Mouse (Mus musculus) gastrocnemius, postnatal 36 days (tissue): ENCODE measurements around the gene Hist1h2bf. TPM values are rescaled to one million over a fixed set of nuclear protein-coding genes. Genes with fewer than 3 reads are reported as not detected.
"Not testable (repeated sequence)": the region's sequence is repeated elsewhere in the genome, so short reads cannot be mapped to it uniquely, and the experiment has no call there.

ENCODE experiments used
- DNase-seq, 2 experiments: peaks; one replicate each; pipeline ENCODE4 v3.0.0; 2022
- intact Hi-C: fragments of 180-260 bp; cut with DNase I; formaldehyde crosslinking; loops from one replicate; pipeline ENCODE4 v1.15.1; 2025
- long read RNA-seq, 2 experiments: library from polyadenylated mRNA; stranded (forward); transcript quantifications; one replicate each; pipeline ENCODE4 v2.0.0; 2021
- total RNA-seq, 2 experiments: library from RNA; stranded (reverse); gene quantifications; 2 replicates each; pipeline ENCODE4 v1.2.3; 2021

The Hist1h2bf gene
- 1 to 10 TPM; 7.5 to 8.5 TPM for total RNA-seq
- long read RNA-seq, experiment 1: 0 reads
- long read RNA-seq, experiment 2: 0 reads

DNA sequence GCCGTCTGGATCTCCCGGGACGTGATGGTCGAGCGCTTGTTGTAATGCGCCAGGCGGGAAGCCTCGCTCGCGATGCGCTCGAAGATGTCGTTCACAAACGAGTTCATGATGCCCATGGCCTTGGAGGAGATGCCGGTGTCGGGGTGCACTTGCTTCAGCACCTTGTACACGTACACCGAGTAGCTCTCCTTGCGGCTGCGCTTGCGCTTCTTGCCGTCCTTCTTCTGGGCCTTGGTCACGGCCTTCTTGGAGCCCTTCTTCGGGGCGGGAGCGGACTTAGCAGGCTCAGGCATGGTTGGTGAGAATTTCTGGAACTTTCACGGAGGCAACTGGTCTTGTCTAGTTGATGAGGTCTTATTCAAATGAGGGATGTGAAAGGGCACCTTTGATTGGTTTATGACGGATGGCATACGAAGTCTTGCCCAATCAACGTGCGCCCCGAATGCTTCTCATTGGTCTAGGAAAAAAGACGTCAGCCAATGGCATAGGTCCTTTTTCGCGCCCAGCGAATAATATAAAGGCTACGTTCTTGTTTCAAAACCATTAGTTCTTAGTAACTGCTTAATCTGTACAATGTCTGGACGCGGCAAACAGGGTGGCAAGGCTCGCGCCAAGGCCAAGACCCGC is at the start of gene Hist1h2bf, which contains the start of gene Hist1h2ad:
TSS of gene Hist1h2bf (minus strand) at position 299 of the 627 bp plus-strand sequence.
TSS of gene Hist1h2ad (plus strand) at position 484 of the 627 bp plus-strand sequence.
- intact Hi-C loops: not testable (repeated sequence)
- DNase-seq: peak; percentile 68 to 71

DNA sequence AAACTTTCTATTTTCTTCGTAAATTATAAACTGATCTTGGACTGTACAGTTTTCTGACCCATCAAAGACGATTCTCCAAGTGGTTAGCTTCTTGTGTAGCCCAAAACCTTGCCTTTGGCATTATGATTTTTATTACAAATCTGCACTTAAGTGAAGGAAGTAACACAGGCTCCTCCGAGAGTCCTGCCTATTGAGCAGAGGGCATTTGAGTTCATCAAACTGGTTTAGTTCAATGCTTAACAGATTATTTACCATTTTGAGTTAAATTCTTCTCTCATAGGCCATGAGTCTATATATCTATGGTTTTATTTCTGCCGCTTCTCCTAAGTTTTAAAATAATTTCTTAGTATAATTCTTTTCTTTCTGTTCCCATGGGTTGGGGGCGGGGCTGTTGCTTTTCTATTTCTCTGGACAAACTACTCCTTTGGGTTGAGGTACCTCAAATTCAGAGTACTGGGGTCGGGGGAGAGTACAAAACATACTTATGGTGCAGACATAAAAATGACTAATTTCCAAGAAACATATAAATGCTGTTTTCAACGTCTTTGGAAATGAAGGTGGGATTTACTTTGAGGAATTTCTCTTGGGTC is 49.0 kb upstream of the Hist1h2bf start:
- no peak for DNase-seq
- intact Hi-C loops: loop anchor here (5.0 to 10.0 kb wide), 2 partner anchors 74 to 112 kb away; partner anchors contain the start of genes Hist1h1c, Hist1h1t and Hist1h4c

DNA sequence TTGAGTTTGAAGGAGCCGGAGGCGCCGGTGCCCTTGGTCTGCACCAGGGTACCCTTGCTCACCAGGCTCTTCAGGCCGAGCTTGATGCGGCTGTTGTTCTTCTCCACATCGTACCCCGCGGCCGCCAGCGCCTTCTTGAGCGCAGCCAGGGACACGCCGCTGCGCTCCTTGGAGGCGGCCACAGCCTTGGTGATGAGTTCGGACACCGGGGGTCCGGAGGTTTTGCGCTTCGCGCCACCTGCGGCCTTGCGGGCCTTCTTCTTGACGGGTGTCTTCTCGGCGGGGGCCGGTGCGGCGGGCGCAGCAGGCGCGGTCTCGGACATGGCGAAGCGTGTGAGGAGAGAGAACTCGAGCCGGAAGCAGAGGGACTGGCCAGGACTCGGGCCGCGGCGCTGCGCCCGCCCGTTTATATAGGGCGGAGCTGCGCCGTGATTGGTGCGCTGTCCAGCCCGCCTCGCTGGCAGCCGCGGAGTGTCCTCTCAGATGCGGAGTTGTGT is 48.2 kb upstream of the Hist1h2bf start, which contains the start of gene Hist1h1e:
TSS of gene Hist1h1e (minus strand) at position 384 of the 497 bp plus-strand sequence.
- intact Hi-C loops: loop anchor here (5.0 to 10.0 kb wide), 2 partner anchors 75 to 113 kb away; partner anchors contain the start of genes Hist1h1c, Hist1h1t and Hist1h4c
- peak; percentile 84 to 85 for DNase-seq

DNA sequence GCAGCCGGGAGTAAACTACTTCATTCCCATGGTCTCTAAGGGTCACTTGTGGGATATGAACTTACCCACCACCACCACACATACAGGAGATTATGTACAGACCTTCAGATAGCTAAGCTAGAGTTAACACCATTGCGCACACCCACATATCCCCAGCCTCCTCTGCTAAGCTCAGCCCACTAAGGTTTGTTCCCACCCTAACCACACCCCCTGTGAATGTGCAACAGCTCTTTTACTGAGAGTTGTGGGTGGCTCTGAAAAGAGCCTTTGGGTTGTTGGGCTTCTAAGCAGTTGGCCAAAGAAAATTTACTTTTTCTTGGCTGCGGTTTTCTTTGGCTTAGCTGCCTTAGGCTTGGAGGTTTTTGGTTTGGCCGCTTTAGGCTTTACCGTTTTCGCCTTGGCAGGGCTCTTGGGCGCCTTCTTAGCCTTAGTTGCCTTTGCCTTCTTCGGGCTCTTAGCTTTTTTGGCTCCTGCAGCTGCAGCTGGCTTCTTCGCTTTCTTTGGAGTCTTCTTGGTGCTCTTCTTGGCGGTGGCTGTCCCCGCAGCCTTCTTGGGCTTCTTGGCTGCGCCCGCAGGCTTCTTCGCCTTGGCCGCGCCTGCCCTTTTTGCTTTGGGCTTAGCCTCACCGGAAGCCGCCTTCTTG is 47.7 kb upstream of the Hist1h2bf start:
- intact Hi-C loops: loop anchor here (1.0 to 10.0 kb wide), 3 partner anchors 39 to 113 kb away; partner anchors contain the start of genes Hist1h1c, Hist1h1t and Hist1h4c
- peak; percentile 34 to 51 for DNase-seq

DNA sequence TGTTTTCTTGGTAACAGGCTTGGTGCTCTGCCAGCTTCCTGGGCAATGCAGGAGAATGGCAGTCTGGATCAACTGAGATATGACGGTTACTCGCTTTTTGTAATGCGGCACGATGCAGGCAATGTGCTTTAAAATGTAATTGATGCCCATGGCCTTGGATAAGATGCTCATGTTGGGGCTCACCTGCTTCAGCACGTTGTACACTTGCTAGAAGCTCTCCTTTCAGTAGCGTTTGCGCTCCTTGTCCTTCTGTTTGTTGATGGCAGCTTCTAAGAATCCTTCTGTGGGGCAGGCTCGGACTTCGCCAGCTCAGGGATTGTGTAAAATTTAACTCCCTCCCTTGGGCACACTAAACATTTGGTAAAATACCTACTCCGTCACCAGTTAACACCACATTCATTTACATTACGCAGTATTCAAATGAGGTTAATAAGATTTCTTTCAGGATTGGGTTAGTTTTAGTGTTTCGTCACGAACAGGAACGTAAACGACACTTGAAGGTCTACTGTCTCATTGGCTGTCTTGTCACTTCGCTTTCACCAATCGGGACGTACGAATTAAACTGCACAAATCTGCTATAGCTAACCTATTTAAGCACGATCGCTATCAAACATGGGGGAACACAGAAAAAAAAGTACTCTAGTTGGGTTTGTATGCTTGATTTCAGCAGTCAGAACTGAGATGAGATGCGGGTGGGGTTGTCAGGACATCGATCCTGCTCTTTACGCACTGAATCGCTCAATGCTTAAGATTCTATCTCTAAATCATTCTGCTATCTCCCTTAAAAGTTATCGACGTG is 46.9 kb upstream of the Hist1h2bf start, which contains the start of gene Hist1h2be:
TSS of gene Hist1h2be (minus strand) at position 392 of the 799 bp plus-strand sequence.
- intact Hi-C loops: loop anchor here (1.0 to 10.0 kb wide), 3 partner anchors 39 to 114 kb away; partner anchors contain the start of genes Hist1h1c, Hist1h1t and Hist1h4c
- DNase-seq: peak; percentile 4 to 53

DNA sequence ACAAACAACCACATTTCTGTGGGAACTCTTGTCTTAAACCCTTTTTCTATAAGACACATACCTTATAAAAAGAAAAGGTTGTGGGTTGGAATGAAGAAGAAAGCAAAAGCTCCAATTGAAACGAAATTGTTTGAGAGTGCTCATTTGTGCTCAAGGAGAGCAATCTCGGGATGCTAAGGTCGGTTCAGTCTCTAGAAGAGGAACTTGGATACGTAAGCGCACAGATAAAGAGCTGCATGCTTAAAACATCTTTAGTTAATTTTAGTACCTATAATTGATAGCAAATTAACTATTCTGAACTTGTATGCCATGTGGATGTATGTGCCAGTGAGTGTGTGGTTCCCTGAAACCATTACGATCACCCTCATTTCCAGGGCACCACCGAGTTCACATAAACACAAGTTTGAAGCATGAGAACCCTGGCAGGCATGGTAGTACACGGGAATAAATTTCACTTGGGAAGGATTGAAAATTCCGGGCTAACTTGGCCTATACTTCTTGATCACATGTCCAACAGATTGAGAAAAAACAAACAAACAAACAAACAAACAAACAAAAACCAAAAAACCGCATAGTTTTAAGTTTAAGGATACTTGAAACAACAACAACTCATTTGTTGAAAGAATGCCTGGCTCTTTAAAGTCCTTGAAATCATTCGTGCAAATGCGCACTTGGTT is 46.2 kb upstream of the Hist1h2bf start:
- DNase-seq: no peak
- intact Hi-C loops: loop anchor here (5.0 to 10.0 kb wide), 2 partner anchors 77 to 115 kb away; partner anchors contain the start of genes Hist1h1c, Hist1h1t and Hist1h4c

DNA sequence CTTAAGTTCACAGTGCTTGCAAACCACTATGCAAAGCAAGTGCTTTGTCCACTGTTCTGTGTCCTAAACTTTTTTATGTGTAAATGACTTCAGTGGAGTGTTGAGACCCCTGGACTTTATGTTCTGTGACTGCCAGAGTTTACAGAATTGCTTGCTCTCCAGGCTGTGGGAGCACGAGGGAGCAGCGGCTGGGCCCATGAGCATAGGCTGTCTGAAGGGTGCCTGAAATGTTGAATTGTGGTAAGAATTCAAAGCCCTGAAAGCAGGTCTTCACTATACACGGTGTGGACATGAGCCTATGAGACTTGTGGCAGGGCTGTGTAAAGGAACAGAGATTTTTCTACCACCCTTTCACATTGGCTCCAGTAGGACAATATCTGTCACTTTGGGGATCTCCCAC is 37.6 kb upstream of the Hist1h2bf start:
- no peak for DNase-seq
- intact Hi-C loops: loop anchor here (10.0 kb wide), 1 partner anchor 1787 kb away; no protein-coding TSS in a partner anchor

DNA sequence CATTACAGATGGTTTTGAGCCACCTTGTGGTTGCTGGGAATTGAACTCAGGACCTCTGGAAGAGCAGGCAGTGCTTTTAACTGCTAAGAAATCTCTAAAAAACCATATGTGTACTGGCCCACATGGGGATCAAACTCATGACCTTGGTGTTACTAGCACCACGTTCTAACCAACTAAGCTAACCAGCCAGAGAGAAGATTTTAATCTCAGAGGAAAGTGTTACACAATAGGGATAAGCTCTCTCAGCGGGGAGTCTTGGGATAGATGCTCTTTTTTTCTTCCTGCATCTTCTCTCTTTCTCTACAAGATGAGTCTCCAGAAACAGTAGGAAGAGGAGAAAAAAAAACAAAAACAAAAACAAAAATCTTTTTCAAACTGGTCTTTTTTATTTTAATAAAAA is 36.4 kb upstream of the Hist1h2bf start:
- intact Hi-C loops: loop anchor here (10.0 kb wide), 1 partner anchor 1786 kb away; no protein-coding TSS in a partner anchor
- no peak for DNase-seq

DNA sequence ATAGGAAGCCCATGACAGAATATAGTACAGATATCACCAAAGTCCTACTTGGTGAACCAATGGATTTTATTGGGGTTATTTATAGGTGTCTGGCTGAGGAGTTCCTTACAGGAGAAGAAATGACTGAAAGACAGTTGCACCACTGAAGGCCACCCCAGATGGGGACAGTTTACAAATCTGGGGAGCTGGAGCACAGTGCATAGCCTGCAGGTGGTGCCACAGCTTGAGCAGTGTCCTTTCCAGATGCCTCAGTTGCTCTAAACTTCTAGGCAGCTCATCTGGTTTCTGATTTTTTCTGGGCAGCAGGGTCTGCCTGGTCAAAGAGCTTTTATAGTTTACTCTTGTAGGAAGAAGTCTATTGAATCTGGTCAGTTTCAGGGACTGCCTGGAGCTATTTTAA is 35.8 kb upstream of the Hist1h2bf start:
- no peak for DNase-seq
- intact Hi-C loops: loop anchor here (10.0 kb wide), 1 partner anchor 1785 kb away; no protein-coding TSS in a partner anchor

DNA sequence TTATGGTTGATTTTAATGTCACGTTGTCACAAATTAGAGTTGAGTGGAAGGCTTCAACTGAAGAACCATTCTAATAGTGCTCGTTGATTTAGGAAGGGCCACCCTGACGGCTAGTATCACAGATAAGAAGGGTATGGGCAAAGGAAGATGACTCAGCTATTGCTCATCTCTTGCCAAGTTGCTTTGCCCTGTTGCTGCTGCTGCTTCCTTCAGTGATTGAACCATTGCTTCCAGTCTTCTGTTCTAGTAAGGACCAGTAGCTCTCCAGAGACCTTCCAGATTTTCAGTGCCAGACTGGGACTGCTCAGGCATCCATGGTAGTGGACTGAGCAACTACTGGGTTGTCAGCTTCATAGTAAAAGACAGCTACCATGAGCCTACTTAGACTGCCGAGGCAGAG is 35.2 kb upstream of the Hist1h2bf start:
- intact Hi-C loops: no loop called here
- no peak for DNase-seq

DNA sequence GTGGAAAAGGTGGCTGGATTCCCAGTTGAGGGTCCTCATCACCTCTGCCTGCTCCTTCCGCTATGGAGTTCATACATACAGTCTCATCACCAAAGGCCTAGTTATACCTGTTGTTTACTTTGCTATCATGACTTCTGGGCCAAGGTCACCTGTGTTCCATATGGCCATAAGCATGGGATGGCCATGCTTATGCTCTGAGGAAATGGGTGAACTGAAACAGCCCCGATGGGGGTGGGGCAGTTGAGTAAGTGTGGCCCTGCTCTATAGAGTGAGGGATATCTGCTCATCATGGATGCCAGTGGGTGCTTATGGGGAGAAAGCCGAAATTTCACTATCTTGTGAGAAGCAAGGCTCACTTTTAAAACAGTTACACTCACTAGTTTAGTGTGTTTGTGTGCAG is 31.1 kb upstream of the Hist1h2bf start:
- intact Hi-C loops: no loop called here
- DNase-seq: no peak

DNA sequence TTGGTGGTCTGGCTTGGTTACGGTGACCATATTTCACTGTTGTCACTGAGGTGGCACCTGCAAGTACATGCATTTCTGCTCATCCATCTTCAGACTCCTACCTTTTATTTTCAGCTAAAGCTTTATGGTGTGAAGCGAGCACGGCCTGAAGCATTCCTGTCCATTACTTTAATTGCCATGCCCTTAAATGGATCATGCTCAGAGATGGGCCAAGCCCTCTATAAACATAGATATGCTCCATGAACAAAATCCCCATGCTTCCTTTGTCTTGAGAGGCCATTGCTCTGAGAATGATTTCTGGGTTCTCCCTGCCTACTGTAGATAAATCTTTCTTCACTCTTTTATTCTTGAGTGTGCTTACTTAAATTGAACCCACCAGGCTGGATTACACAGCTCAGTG is 30.5 kb upstream of the Hist1h2bf start:
- no peak for DNase-seq
- intact Hi-C loops: no loop called here

DNA sequence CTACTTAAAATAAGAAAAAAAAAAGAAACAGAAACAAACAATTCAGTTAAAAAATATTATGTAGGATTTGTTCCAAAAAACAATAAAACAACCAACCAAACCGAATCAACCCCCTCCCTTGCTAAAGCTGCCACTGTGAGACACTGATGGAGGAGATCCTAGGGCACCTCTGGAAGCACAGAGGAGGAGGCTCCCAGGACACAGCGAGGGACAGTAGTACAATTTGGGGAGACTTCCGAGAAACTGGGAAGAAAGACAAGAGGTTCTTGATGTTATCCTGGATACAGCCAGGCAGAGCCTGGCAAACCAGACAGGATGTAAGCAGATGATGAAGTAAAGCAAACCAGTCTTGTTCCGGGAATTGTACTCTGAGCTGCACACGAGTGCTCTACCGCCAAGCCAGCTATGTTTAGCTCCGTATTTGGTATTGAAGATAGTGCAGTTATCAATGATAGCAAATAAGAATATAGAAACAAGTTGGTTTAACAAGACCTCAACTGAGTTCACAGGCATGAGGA is 29.2 kb upstream of the Hist1h2bf start:
- no peak for DNase-seq
- intact Hi-C loops: no loop called here

DNA sequence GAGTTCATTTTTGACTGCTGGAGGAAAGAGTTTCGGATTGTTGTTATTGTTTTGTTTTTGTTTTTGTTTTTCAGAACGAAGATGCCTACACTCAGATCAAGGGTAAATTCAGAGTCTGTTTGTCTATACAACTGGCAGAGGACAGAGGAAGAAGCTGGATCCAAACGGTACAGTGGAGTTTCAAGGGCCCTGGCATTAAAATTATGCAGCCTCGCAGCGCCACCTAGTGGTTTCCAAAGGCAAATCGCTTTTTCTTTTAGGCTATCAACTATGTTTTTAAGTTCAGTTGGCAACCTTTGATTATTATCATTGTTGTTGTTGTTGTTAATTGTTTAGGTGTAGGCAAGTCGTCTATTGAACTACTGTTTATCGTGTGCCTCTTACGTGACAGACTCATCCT is 24.0 kb upstream of the Hist1h2bf start:
- intact Hi-C loops: loop anchor here (2.0 kb wide), 1 partner anchor 173 kb away; no protein-coding TSS in a partner anchor
- peak; percentile 64 to 66 for DNase-seq

DNA sequence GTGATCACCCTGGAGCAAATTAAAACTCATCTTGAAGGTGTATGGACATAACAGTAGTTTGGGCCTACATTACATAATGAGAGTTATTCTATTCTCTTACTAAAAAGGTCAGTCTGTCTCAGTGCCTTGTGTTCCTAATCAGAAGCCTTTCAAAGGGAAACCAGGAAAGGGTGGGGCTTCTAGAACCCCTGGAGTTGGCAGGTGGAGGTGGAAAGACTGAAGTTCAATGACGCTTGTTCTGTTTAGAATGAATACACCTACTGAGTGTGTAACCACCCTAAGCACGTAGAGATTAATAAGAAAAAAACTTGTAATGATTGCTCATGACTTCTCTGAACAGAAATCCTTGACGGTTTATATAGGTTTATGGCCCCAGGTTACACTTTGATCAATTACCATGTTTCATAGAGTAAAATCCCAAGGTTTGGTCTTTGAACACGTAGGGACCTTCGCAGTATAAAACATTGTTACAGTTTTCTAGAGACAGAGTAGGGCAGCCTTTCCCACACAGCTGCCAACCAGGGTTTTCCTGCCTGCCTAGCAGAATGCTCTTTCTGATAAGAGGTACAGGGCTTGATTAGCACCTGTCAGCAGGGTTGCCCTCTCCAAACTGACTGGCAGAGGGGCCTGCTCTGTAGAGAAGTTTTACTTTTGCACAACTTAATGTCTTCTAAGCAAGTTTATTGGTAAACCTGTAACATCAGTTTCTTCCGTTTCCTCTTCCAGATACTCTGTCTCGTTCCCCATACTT is 21.8 kb upstream of the Hist1h2bf start:
- intact Hi-C loops: loop anchor here (2.0 kb wide), 1 partner anchor 171 kb away; no protein-coding TSS in a partner anchor
- no peak for DNase-seq

DNA sequence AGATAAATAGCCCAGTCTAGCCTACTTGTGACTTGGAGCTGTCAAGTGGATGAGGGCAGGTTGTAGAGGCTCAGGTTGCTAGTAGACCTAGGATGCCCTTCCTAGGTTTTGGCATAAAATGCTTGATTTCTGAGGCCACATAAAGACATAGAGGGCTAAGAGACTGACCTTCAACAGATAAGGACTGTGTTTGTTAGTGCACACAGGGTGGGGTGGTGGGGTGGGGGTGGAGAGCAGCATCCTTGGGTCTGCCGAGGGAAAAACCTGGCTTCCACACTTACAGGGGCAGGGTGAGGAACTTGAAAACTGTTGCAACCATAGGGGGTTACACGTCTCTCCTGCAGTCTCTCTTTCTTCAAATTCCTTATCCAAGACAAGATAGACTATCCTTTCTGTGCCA is 21.2 kb upstream of the Hist1h2bf start:
- intact Hi-C loops: no loop called here
- no peak for DNase-seq

DNA sequence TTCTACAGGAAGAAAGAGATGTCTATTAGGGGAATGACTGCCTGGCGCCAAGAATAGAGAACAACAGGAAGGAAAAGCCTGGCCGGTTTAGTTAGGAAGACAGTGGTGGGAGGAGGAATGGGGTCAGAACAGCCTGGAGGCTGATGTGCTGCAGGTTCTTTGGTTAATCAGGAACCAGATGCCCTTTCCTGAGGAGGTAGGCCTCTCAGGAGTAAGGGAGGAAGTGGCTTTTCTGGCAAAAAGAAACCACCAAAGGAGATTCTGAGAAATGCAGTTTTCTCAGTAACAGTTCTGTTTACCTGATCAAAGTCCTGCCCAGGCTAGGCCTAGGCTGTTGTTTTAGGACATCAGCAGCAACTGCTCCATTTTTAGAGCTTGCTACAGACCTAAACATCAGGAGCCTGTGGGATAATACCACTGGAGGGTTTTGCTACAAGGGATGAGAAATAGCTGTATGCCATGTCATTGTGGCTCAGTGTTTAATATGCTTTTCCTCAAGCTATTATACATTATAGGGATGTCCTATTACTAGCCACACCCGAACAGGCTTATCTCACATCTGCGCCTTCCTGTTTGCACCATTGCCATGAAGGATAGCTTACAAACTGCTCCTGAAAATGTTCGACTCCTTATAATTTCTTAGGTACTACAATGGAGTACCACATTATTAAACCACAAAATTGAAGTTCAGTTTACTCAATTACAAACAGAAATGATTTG is 19.2 kb upstream of the Hist1h2bf start:
- intact Hi-C loops: no loop called here
- no peak for DNase-seq
